Mouse (Mus musculus): ENCODE results near the gene Cacna1e.

Cacna1e gene

GRCm38 (mm10) chr1:154783521-154783920 is 100.8 kb downstream of the Cacna1e start:
- DNase-seq (ENCODE audit: low spot score) = no peak

- no peak for DNase-seq (ENCODE audit: low spot score)
Measured at GRCm38 (mm10) chr1:154779908-154780514, 104.3 kb downstream of the Cacna1e start.

- DNase-seq (ENCODE audit: low spot score) = no peak
Measured at GRCm38 (mm10) chr1:154776344-154776743, 108.0 kb downstream of the Cacna1e start.

GRCm38 (mm10) chr1:154774468-154774867 is 109.8 kb downstream of the Cacna1e start:
- no peak for DNase-seq (ENCODE audit: low spot score)

GRCm38 (mm10) chr1:154771111-154771510 is 113.2 kb downstream of the Cacna1e start:
- DNase-seq (ENCODE audit: low spot score) = no peak

- no peak for DNase-seq (ENCODE audit: low spot score)
Measured at GRCm38 (mm10) chr1:154770542-154770941, 113.8 kb downstream of the Cacna1e start.

- no peak for DNase-seq (ENCODE audit: low spot score)
Measured at GRCm38 (mm10) chr1:154763132-154763531, 121.2 kb downstream of the Cacna1e start.

- DNase-seq (ENCODE audit: low spot score) = no peak
Measured at GRCm38 (mm10) chr1:154752081-154752480, 132.2 kb downstream of the Cacna1e start.

- no peak for DNase-seq (ENCODE audit: low spot score)
Measured at GRCm38 (mm10) chr1:154748531-154748930, 135.8 kb downstream of the Cacna1e start.

GRCm38 (mm10) chr1:154745241-154745640 is 139.1 kb downstream of the Cacna1e start:
- no peak for DNase-seq (ENCODE audit: low spot score)

GRCm38 (mm10) chr1:154730411-154730961 is 153.8 kb downstream of the Cacna1e start:
- no peak for DNase-seq (ENCODE audit: low spot score)

- DNase-seq (ENCODE audit: low spot score) = peak; percentile 76
Measured at GRCm38 (mm10) chr1:154729269-154729980, 154.9 kb downstream of the Cacna1e start.

GRCm38 (mm10) chr1:154728682-154729081 is 155.6 kb downstream of the Cacna1e start:
- DNase-seq (ENCODE audit: low spot score) = no peak

GRCm38 (mm10) chr1:154727696-154728095 is 156.6 kb downstream of the Cacna1e start:
- no peak for DNase-seq (ENCODE audit: low spot score)

- no peak for DNase-seq (ENCODE audit: low spot score)
Measured at GRCm38 (mm10) chr1:154726361-154727161, 157.7 kb downstream of the Cacna1e start.

GRCm38 (mm10) chr1:154725356-154726320 is 158.7 kb downstream of the Cacna1e start:
- no peak for DNase-seq (ENCODE audit: low spot score)

- no peak for DNase-seq (ENCODE audit: low spot score)
Measured at GRCm38 (mm10) chr1:154723537-154724286, 160.6 kb downstream of the Cacna1e start.

GRCm38 (mm10) chr1:154723078-154723477 is 161.2 kb downstream of the Cacna1e start:
- no peak for DNase-seq (ENCODE audit: low spot score)

GRCm38 (mm10) chr1:154715596-154715995 is 168.7 kb downstream of the Cacna1e start:
- no peak for DNase-seq (ENCODE audit: low spot score)

GRCm38 (mm10) chr1:154712747-154713146 is 171.6 kb downstream of the Cacna1e start:
- no peak for DNase-seq (ENCODE audit: low spot score)

Data from ovary, postnatal 14 days (tissue).